Mouse (Mus musculus) urinary bladder, postnatal 25 days (tissue): ENCODE measurements around the gene Cacng1.

Source experiments
- DNase-seq: peaks from one replicate; pipeline ENCODE4 v3.0.0; 2022; ENCODE audit warnings: low spot score

The Cacng1 gene

DNA sequence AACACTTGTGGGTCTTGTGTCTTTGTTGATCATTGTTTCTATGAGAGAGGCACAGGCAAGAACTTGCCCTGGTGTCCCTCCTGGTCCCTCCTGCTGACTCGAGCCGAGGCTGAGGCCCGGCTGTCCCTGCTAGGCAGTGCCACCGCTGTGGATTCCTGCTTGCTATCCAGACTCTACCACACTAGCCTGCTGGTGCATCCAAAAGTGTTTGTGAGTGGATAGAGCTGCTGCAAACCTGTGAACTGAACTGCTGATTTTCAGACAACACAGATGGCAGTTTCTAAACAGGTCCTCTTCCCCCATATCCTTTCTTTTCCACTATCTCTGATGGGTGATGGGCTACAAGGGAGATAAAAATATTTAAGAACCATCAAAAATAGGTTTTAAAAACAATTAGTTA is 60.8 kb downstream of the Cacng1 start:
- no peak for DNase-seq
